Mouse (Mus musculus): Measurements from ENCODE around the gene C130073F10Rik. TPM values are rescaled to one million over a fixed set of nuclear protein-coding genes. Genes with fewer than 3 reads are reported as not detected.
"Not testable (repeated sequence)": the region's sequence is repeated elsewhere in the genome, so short reads cannot be mapped to it uniquely, and the experiment has no call there.

Gene C130073F10Rik
- not detected in 2 replicates for total RNA-seq (2017)

DNA sequence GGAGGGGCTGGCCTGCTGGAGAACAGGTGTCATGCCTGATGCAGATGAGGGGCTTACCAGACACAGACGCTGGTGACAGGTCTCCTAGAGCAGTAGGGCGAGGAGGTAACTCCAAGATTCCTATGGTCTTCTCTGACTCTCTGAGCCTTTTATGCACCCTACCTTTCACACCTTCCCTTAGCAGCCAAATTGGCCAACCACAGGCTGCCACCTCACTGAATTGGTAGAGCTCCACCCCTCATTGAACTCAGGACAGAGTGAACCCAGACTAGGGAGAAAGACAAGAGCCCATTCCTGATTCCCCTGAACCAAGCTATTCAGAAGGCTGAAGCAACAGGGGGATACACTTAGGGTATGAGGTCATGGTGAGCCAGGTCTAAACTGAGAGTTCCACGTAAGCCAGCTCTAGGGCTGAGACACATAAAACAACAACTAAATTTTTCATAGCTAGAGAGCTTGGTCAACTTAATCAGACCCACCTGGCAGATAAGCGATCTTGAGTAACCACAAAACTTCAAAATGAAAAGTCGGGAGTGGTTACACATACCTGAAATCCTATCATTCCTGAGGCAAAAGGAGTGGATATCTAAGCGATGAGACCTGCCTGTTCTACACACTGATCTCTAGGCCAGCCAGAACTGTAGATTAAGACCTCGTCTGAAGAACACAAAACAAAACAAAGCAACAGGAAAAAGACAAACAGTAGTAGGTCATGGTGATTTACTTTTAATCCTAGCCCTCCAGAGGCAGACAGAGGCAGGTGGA lies at the start of gene C130073F10Rik:
TSS of gene C130073F10Rik (minus strand) at position 134 of the 765 bp plus-strand sequence.
- ATAC-seq (replicated peaks in 1 of 2; ENCODE audit: insufficient read depth in 1 of 2, low FRiP score in 2 of 2, low TSS enrichment in 1 of 2, low read depth in 1 of 2, poor library complexity in 2 of 2, severe bottlenecking in 2 of 2), result no peak

DNA sequence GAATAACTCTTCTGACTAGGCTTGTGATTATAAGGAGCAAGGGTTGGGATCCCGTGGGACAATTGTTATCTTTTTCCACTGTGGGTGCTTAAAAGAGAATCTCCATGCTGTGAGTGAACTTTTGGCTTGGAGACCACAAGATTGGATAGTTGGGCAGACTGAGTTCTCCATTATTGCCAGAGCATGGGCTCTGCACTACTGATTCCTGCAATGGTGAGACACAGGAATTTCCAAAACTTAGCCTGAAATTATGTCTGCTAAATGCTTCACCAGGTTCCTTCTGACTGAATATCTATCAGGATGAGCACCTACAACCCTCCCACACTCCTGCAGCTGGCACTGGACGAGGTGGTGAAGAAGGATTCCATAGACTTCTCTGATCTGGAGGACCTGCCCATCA lies 46.5 kb upstream of the C130073F10Rik start, which contains the start of gene Gm12794:
TSS of gene Gm12794 (plus strand) at position 301 of the 400 bp plus-strand sequence.
- ATAC-seq (replicated peaks in 1 of 2; ENCODE audit: insufficient read depth in 1 of 2, low FRiP score in 2 of 2, low TSS enrichment in 1 of 2, low read depth in 1 of 2, poor library complexity in 2 of 2, severe bottlenecking in 2 of 2), result not testable (repeated sequence)

GRCm38 (mm10) chr4:101908821-101909220 lies 15.2 kb upstream of the C130073F10Rik start, which contains the start of gene Gm12800:
Gene Gm12800, plus strand, starts transcription at chr4:101909121.
- not testable (repeated sequence) for ATAC-seq (replicated peaks in 1 of 2; ENCODE audit: insufficient read depth in 1 of 2, low FRiP score in 2 of 2, low TSS enrichment in 1 of 2, low read depth in 1 of 2, poor library complexity in 2 of 2, severe bottlenecking in 2 of 2)

DNA sequence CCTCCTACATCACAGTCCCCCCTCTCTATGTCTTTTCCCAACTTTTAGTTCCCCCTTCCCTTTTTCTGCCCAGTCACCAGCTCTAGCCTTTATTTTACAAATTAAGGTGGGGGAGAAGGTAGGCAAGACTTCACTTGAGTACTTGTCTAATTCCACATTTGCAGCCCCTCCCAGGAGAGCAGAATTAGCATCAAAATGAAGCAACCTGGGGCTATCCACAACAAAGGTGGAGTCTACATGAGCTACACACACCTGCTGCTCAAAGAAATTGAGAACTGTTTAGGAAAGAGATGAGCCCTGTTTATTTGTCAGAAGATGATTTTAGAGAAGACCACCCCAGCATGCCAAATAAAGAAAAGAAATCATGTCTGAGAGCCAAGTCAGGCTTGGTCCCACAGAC lies 4.2 kb downstream of the C130073F10Rik start:
- ATAC-seq (replicated peaks in 1 of 2; ENCODE audit: insufficient read depth in 1 of 2, low FRiP score in 2 of 2, low TSS enrichment in 1 of 2, low read depth in 1 of 2, poor library complexity in 2 of 2, severe bottlenecking in 2 of 2), result no peak

- no peak for ATAC-seq (replicated peaks in 1 of 2; ENCODE audit: insufficient read depth in 1 of 2, low FRiP score in 2 of 2, low TSS enrichment in 1 of 2, low read depth in 1 of 2, poor library complexity in 2 of 2, severe bottlenecking in 2 of 2)
These were observed 9.9 kb downstream of the C130073F10Rik start for GRCm38 (mm10) chr4:101883641-101884040.

GRCm38 (mm10) chr4:101875687-101876086 lies 17.9 kb downstream of the C130073F10Rik start:
- ATAC-seq (replicated peaks in 1 of 2; ENCODE audit: insufficient read depth in 1 of 2, low FRiP score in 2 of 2, low TSS enrichment in 1 of 2, low read depth in 1 of 2, poor library complexity in 2 of 2, severe bottlenecking in 2 of 2), result not testable (repeated sequence)

GRCm38 (mm10) chr4:101872031-101872430 lies 21.6 kb downstream of the C130073F10Rik start:
- ATAC-seq (replicated peaks in 1 of 2; ENCODE audit: insufficient read depth in 1 of 2, low FRiP score in 2 of 2, low TSS enrichment in 1 of 2, low read depth in 1 of 2, poor library complexity in 2 of 2, severe bottlenecking in 2 of 2), result not testable (repeated sequence)

DNA sequence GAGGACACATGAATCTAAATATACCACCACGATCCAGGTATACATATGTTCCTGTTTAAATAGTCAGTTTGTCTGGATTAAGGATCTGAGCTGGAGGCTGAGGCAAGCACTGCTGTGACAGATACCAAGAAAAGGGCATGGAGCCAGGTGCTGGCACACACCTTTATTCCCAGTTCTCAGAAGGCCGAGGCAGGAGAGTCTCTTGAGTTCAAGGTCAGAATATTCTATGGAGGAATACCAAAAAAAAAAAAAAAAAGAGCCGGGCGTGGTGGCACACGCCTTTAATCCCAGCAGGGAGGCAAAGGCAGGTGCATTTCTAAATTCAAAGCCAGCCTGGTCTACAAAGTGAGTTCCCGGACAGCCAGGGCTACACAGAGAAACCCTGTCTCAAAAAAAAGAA lies 31.3 kb downstream of the C130073F10Rik start:
- ATAC-seq (replicated peaks in 1 of 2; ENCODE audit: insufficient read depth in 1 of 2, low FRiP score in 2 of 2, low TSS enrichment in 1 of 2, low read depth in 1 of 2, poor library complexity in 2 of 2, severe bottlenecking in 2 of 2), result no peak

GRCm38 (mm10) chr4:101860873-101861272 lies 32.7 kb downstream of the C130073F10Rik start:
- ATAC-seq (replicated peaks in 1 of 2; ENCODE audit: insufficient read depth in 1 of 2, low FRiP score in 2 of 2, low TSS enrichment in 1 of 2, low read depth in 1 of 2, poor library complexity in 2 of 2, severe bottlenecking in 2 of 2), result peak in 1 of 2 experiments; percentile 46; a peak in 1 of 4 replicates

DNA sequence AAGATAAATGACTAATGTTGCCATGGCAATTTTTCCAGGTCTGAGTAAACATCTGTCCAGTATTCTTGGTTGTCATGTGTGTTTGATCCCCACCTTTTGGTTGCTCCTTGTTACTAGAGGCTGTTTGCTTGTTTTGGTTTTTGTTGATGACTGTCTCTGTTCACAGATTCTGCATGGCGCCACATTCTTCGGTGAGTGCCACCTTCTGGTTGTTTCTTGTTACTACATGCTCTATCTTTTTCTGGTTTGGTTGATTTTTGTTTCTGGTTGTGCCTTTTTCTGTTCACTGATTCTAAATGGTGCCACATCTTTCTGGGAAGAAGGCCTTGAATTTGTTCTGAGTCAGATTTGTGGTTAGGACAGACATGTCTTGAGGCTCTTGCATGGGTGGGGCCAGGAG lies 42.7 kb downstream of the C130073F10Rik start:
- no peak for ATAC-seq (replicated peaks in 1 of 2; ENCODE audit: insufficient read depth in 1 of 2, low FRiP score in 2 of 2, low TSS enrichment in 1 of 2, low read depth in 1 of 2, poor library complexity in 2 of 2, severe bottlenecking in 2 of 2)

- ATAC-seq (replicated peaks in 1 of 2; ENCODE audit: insufficient read depth in 1 of 2, low FRiP score in 2 of 2, low TSS enrichment in 1 of 2, low read depth in 1 of 2, poor library complexity in 2 of 2, severe bottlenecking in 2 of 2), result not testable (repeated sequence)
These were observed 49.7 kb downstream of the C130073F10Rik start, which contains the start of gene B020004J07Rik for GRCm38 (mm10) chr4:101843923-101844322. Gene B020004J07Rik, minus strand, starts transcription at chr4:101844023.

Other genes with a start within 250 kb of the C130073F10Rik start
- 61.5 and 64.7 TPM in 2 replicates for gene Leprot, start 246.1 kb downstream of the C130073F10Rik start, total RNA-seq (2017)
- 1.2 TPM in 1 of 2 replicates, not detected in the other for gene Lepr, start 176.4 kb downstream of the C130073F10Rik start, total RNA-seq (2017)
- gene B020004J07Rik, start 49.8 kb downstream of the C130073F10Rik start, total RNA-seq (2017), result not detected in 2 replicates
- not detected in 2 replicates for gene Gm12800, start 15.3 kb upstream of the C130073F10Rik start, total RNA-seq (2017)
- gene Gm12794, start 46.6 kb upstream of the C130073F10Rik start, total RNA-seq (2017), result not detected in 2 replicates
- gene Gm12790, start 87.3 kb upstream of the C130073F10Rik start, total RNA-seq (2017), result not detected in 2 replicates
- not detected in 2 replicates for gene Gm12789, start 92.8 kb upstream of the C130073F10Rik start, total RNA-seq (2017)
- 165 and 214 TPM in 2 replicates for gene Pde4b, start 193.8 kb upstream of the C130073F10Rik start, total RNA-seq (2017)

Data from hematopoietic stem cell, adult 5-6 weeks (primary cell).